Mouse (Mus musculus): ENCODE results near the gene Tagln2.

The Tagln2 gene

DNA sequence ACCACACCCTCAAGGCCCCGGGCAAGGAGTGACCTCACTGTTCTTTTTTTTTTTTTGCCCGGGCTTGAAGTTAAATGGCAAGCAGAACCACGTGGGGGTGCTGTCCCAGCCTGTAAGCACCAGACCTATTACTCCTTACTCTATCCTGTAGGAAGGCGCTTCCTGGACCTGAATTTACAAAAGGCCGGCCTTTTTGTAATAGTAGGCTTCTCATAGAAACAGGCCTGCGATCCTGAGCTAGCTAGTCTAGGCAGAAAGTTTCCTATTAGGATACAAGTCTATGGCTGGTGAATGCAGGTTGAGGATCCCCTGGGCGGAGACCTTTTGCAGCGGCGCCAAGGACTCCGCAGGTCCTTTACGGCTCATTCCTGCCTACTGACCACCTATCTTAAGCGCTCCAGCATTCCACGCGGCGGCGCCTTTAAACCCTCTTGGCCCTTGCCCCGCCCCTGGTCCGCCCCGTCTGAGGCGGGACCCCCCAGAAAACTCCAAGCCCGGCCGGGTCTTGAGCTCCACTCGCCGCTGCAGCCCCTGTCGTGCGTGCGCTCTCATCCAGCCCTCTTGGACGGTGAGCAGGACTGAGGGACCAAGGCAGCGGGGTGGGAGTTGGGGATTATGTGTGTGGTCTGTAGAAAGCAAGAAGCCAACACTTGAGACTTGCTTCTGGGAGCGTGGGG is at the start of gene Tagln2:
Tagln2 (plus strand) TSS at position 283 of the 677 bp plus-strand sequence.
- DNase-seq, result no peak

DNA sequence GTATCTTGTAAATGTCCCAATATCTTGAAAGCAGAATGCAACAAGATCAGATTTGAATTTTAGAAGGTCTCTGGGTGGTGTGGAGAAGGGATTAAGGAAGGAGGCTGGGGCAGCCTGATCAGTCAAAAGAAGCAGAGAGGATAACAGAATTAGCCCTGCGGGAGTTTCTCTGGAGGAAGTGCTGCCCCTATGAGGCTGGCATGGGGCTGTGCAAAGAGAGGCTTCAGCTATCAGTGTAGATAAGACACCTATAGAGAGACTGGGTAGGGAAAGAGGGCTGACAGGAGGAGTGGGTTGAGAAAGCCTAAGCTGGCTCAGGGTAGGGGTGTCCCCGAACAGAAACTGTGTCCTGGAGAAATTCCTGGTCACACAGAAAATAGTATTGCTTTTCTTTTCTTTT is 49.6 kb upstream of the Tagln2 start:
- DNase-seq, result no peak

- no peak for DNase-seq
Measured at GRCm38 (mm10) chr1:172450848-172451470, 48.9 kb upstream of the Tagln2 start.

- DNase-seq, result no peak
Measured at GRCm38 (mm10) chr1:172452911-172453310, 46.9 kb upstream of the Tagln2 start.

DNA sequence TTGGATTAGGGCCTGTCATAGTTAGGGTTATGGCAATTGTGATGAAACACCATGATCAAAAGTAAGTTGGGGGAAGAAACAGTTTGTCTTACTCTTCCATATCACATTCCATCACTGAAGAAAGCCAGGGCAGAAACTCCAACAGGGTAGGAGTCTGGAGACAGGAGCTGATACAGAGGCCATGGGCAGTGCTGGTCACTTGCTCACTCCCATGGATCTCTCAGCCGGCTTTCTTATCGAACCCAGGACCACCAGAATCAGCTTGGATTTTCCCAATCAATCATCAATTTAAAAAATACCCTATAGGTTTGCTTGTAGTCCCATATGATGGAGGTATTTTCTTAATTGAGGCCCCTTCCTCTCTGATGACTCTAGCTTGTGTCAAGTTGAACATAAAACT is 46.0 kb upstream of the Tagln2 start:
- no peak for DNase-seq

DNA sequence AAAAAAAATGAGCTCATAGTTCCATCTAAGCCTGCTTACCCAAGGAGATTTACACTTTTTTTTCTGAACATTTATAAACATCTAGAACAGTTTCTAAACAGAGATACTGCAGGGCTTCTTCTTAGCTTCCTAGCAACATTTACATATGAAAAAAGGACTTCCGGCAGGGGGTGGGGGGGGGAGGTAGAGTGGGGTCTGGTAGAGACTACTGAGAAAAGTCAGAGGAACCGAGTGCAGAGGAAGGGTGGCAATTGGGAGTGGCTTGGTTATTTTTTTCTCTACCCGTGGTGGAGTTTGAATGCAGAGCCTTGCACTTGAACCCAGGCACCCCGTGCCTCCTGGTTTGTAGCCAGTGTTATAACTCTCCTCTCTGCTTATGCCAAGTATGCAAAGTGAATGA is 44.4 kb upstream of the Tagln2 start:
- DNase-seq, result no peak

- DNase-seq, result no peak
Measured at GRCm38 (mm10) chr1:172456001-172456677, 43.7 kb upstream of the Tagln2 start.

GRCm38 (mm10) chr1:172457196-172457595 is 42.7 kb upstream of the Tagln2 start:
- no peak for DNase-seq

DNA sequence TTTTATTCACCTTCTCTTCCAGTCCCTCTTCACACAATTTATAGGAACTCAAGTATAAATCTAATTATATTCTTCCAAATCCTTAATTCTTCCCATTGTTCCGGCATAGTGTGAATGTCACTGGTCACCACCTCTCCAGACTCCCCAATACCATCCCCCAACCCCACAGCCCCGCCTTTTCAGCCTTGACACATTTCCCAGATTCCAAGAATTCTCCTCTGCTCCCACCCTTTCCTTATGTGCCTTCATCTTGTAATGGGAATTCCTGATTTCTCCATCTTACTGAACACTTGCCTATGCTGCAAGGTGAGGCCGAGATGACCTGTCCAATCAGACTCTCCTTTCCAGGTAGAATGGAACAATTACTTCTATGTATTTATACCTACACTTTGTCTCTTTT is 41.8 kb upstream of the Tagln2 start:
- DNase-seq, result no peak

GRCm38 (mm10) chr1:172461602-172462001 is 38.2 kb upstream of the Tagln2 start:
- DNase-seq, result no peak

GRCm38 (mm10) chr1:172462534-172462933 is 37.3 kb upstream of the Tagln2 start:
- no peak for DNase-seq

GRCm38 (mm10) chr1:172463387-172464333 is 36.2 kb upstream of the Tagln2 start:
- no peak for DNase-seq

DNA sequence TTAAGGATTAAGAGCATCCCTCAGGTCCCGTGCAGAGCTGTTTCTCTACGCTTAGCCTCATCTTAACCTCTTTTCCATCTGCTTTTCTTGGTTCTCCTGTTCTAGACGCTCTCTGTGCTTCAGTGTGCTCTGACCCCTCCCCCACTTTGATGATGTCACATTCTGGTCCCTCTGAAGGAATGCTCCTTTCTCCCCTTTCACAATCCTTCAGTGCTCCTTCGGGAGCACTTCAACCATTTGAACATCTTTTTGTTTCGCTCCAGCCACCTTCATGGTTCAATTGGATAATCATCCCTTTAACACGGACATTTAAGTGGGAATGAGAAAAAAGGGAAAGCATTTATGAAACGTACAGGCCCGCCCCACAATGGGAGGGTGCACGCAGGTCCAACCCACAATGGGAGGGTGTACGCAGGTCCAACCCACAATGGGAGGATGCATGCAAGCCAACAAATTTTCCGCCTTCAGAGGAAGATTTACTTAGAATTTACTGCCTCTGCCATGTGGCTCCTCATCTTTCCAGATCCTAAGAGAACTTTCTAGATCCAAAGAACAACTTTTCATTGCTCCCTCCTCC is 31.5 kb upstream of the Tagln2 start:
- no peak for DNase-seq

GRCm38 (mm10) chr1:172469373-172469772 is 30.5 kb upstream of the Tagln2 start:
- no peak for DNase-seq

DNA sequence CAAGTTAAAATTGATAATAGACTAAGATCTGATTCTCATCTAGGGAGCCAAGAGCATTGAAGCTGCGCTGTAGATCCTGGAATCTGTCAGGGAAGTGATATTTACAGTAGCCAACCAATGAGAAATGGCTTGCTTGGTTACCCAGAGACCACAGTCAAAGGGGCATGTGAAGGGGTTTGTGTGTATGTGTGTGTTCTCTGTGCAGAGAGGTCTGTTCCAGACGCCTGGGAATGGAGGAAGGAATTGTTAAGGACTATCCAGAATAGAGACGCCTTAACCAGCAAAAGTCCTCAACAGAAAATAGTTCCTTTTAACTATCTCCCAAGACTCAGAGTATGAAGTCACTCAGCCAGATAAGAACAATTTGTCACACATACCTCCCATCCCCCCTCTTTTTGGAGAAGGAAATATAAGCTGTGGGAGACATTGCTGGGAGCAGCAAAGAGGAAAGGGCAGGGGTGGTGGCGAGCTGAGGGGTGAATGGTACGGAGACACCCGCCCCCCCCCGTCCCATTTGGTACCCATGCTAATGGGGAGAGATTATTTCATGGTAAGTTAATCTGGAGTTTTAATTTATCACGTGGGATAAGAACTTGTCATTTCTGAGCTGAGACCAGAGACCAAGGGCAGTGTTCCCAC is 29.9 kb upstream of the Tagln2 start:
- no peak for DNase-seq

DNA sequence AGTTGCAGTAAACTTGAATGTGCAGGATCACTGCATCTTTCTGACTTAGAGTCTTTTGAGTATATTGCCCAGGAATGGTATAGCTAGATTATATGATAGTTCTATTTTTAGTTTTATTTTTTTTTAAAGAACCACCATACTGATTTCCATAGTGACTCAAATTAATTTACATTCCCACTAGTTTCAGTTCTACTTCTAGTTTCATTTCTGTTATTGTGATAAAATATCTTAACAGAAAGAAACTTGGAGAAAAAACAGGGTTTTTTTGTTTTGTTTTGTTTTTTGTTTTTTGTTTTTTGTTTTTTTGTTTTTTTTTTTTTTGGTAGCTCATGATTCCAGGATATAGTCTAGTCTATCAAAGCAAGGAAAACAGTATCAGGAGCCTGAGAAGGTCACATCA is 26.9 kb upstream of the Tagln2 start:
- DNase-seq, result no peak

DNA sequence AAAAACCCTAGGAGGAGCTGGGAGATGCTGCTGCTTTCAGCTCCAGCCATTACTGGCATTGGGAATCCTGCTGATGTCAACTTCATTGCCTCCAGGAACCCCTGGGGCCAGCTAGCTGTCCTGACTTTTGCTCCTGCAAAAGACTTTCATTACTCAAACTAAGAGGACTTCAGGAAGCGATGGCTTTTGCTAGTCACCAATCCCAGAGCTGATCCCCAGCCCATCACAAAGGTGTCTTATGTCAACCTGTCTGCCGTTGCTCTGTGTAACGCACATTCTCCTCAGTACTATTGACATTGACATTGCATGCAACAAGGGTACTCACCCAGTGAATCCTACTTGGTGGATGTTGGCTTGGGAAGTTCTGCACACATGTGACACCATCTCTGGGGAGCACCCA is 25.7 kb upstream of the Tagln2 start:
- no peak for DNase-seq

- no peak for DNase-seq
Measured at GRCm38 (mm10) chr1:172475054-172475741, 24.6 kb upstream of the Tagln2 start, which contains the start of gene Slamf9. Gene Slamf9, plus strand, starts transcription at chr1:172475358.

DNA sequence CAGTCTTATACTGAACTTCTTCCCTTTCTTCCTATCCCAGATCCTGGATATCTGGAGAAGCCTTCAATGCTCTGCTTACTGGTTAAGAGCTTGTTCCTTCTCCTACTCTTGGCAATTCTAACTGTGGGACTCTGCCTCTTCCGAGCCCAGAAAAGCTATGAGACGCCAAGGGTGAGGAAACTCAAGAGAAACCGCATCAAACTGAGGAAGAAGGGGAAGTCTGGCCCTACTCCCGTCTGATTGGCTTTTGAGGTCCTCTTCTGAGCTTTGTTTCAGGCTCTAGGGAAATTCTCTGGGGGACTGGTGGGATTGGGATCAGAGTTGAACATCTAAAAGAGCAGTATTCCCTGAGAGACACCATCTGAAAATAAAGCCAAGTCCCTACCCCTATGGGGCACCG is 21.8 kb upstream of the Tagln2 start:
- no peak for DNase-seq

- no peak for DNase-seq
Measured at GRCm38 (mm10) chr1:172480376-172480775, 19.5 kb upstream of the Tagln2 start.

DNA sequence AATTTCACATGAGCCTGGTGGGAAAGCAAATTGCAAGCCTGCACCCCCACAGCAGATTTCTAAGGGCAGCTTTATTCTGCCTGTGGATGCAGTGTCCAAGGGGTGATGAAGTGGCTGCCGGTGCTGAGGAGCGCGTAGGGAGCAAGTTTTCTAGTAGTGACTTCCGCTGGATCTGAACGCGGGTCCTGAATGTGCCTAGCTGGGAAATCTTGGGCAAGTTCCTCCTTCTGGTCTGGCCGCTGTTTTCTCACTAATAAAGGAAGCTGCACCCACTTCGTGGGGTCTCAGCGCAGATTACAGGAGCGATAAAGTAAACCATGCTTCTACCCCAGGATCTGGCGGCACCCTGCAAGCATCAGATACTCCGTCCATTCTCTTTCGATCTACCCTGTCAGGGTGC is 18.7 kb upstream of the Tagln2 start:
- no peak for DNase-seq
